7 mouse cellular contexts compared by ENCODE assay signal in the genomic region with DNA sequence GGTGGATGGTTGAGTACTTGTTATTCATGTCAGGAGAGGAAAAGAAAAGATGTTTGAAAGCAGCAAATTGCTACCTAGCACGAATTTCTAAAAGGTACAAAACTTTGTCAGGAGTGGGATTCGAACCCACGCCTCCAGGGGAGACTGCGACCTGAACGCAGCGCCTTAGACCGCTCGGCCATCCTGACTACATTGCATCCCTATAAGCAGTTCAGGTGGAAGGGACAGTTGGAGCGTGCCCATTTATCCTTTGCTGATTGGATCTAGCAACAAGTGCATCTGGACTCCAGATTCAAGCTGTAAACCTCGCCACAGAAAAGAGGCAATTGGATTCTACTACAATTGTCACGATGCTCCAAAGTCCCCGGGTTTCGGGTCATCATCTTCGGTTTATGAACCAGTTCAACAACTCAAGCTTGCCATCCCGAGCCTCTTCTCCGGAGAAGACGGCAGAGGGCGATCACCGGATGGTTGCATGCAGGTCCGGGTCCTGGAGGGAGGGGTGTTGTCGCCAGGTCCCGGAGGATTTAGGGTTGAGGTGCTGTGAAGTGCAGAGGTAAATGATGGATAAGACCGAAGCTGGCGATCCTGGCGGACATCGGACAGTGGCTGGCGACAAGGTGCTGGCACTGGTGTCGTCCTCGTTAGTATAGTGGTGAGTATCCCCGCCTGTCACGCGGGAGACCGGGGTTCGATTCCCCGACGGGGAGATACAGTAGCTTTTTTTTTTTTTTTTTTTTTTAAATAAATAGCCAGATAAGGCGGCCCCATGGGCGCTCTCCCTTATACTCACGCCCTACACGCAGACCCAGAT. TPM values are rescaled to one million over a fixed set of nuclear protein-coding genes. Genes with fewer than 3 reads are reported as not detected.
DNase-seq lines count a peak whose midpoint lies in the region; ATAC-seq lines count a peak whose summit lies in the region.

No protein-coding gene starts in this region.

- peak; percentile 88 for DNase-seq in adrenal gland, postnatal 25 days
- DNase-seq in heart, adult 18-20 months: peak; percentile 88 to 93
- DNase-seq in kidney, adult 18-20 months: peak; percentile 89
- DNase-seq in midbrain, embryonic 14.5 days: peak; percentile 91
- DNase-seq in spleen, adult 12 weeks (ENCODE audit: low spot score): peak; percentile 78

- H3K27ac ChIP-seq in embryonic facial prominence, embryonic 12.5 days: peak overlapping the region; percentile 76
- H3K27ac ChIP-seq in limb, embryonic 12.5 days: peak overlapping the region; percentile 50; the same call in 1 of the 2 replicates
- peak overlapping the region; percentile 83 for H3K27ac ChIP-seq in midbrain, embryonic 14.5 days (replicated peaks; ENCODE audit: low read depth, low read length)

- WGBS in embryonic facial prominence, embryonic 12.5 days: under 1% methylated on average over 40 of the region's 40 CpGs
- WGBS in limb, embryonic 12.5 days: under 1% methylated on average over 40 of the region's 40 CpGs
- under 1% methylated on average over 40 of the region's 40 CpGs for WGBS in midbrain, embryonic 14.5 days

- peak overlapping the region; percentile 77 for H3K4me3 ChIP-seq in embryonic facial prominence, embryonic 12.5 days
- H3K4me3 ChIP-seq in limb, embryonic 12.5 days (replicated peaks): peak overlapping the region; percentile 65
- peak overlapping the region; percentile 60 for H3K4me3 ChIP-seq in midbrain, embryonic 14.5 days (replicated peaks; ENCODE audit: low read depth, low read length)

- peak overlapping the region; percentile 57 for H3K9ac ChIP-seq in embryonic facial prominence, embryonic 12.5 days
- H3K9ac ChIP-seq in limb, embryonic 12.5 days (replicated peaks): peak overlapping the region; percentile 57; the same call in 1 of the 2 replicates
- H3K9ac ChIP-seq in midbrain, embryonic 14.5 days (replicated peaks; ENCODE audit: low read length): peak overlapping the region; percentile 63; the same call in 1 of the 2 replicates

- 0 out of 2 replicates have a peak, but pooled peaks cover 4% of the 10 kb centered on the region for H3K4me1 ChIP-seq in embryonic facial prominence, embryonic 12.5 days
- peaks cover 9% of the 10 kb centered on the region; the same call in 1 of the 2 replicates for H3K4me1 ChIP-seq in limb, embryonic 12.5 days (replicated peaks)
- no peaks in the 10 kb centered on the region for H3K4me1 ChIP-seq in midbrain, embryonic 14.5 days (ENCODE audit: control insufficient read depth, insufficient read depth, low read length)

- no peaks in the 10 kb centered on the region for H3K9me3 ChIP-seq in embryonic facial prominence, embryonic 12.5 days
- no peaks in the 10 kb centered on the region for H3K9me3 ChIP-seq in limb, embryonic 12.5 days
- H3K9me3 ChIP-seq in midbrain, embryonic 14.5 days (ENCODE audit: control insufficient read depth, low read length): no peaks in the 10 kb centered on the region

- no peaks in the 10 kb centered on the region for H3K27me3 ChIP-seq in embryonic facial prominence, embryonic 12.5 days
- H3K27me3 ChIP-seq in limb, embryonic 12.5 days: no peaks in the 10 kb centered on the region
- H3K27me3 ChIP-seq in midbrain, embryonic 14.5 days (ENCODE audit: control insufficient read depth, insufficient read depth, low read length): no peaks in the 10 kb centered on the region

- ATAC-seq in embryonic facial prominence, embryonic 12.5 days (ENCODE audit: insufficient number of reproducible peaks, insufficient read depth, low FRiP score, low TSS enrichment): peak; percentile 80
- ATAC-seq in limb, embryonic 12.5 days (ENCODE audit: insufficient number of reproducible peaks, insufficient read depth, low FRiP score, low TSS enrichment, low read depth): peak; percentile 88
- peak; percentile 89 for ATAC-seq in midbrain, embryonic 14.5 days (ENCODE audit: low FRiP score, low TSS enrichment)

- H3K36me3 ChIP-seq in embryonic facial prominence, embryonic 12.5 days: no peaks in the 10 kb centered on the region
- no peaks in the 10 kb centered on the region for H3K36me3 ChIP-seq in limb, embryonic 12.5 days
- no peaks in the 10 kb centered on the region for H3K36me3 ChIP-seq in midbrain, embryonic 14.5 days (ENCODE audit: control insufficient read depth, insufficient read depth, low read length)

- H3K4me2 ChIP-seq in embryonic facial prominence, embryonic 12.5 days (replicated peaks): peak overlapping the region; percentile 54
- peak overlapping the region; percentile 61 for H3K4me2 ChIP-seq in limb, embryonic 12.5 days
- H3K4me2 ChIP-seq in midbrain, embryonic 14.5 days (ENCODE audit: low read length): peak overlapping the region; percentile 57

RNA-seq across cellular contexts. Expression of a gene that starts 11.8 kb away (rescaled TPM):
- total RNA-seq in adrenal gland, postnatal 25 days (2021): 2.3 and 4.5 TPM in 2 replicates
- 1.4 and 1.8 TPM in 2 replicates for polyA plus RNA-seq in embryonic facial prominence, embryonic 12.5 days (2016; fragmentation: Nextera tagmentation; extraction: Ambion mirVana)
- total RNA-seq in heart, adult 18-20 months (2021): 1 to 10 TPM in 1 of 2 experiments, under 1 TPM in 1; 0.60 to 1.4 TPM
- polyA plus RNA-seq in limb, embryonic 12.5 days (2016; fragmentation: Nextera tagmentation; extraction: Ambion mirVana): 1.5 and 1.6 TPM in 2 replicates
- 2.7 and 4.2 TPM in 2 replicates for polyA plus RNA-seq in midbrain, embryonic 14.5 days (2014; fragmentation: Nextera tagmentation; extraction: Ambion mirVana)

RNA-seq across cellular contexts. Expression of a gene that starts 37.2 kb away (rescaled TPM):
- 5.5 and 7.4 TPM in 2 replicates for total RNA-seq in adrenal gland, postnatal 25 days (2021)
- polyA plus RNA-seq in embryonic facial prominence, embryonic 12.5 days (2016; fragmentation: Nextera tagmentation; extraction: Ambion mirVana): 6.0 and 6.5 TPM in 2 replicates
- 10 to 100 TPM; 12.7 to 12.9 TPM for total RNA-seq in heart, adult 18-20 months (2021)
- polyA plus RNA-seq in limb, embryonic 12.5 days (2016; fragmentation: Nextera tagmentation; extraction: Ambion mirVana): 4.5 and 5.3 TPM in 2 replicates
- polyA plus RNA-seq in midbrain, embryonic 14.5 days (2014; fragmentation: Nextera tagmentation; extraction: Ambion mirVana): 2.5 and 8.3 TPM in 2 replicates

RNA-seq across cellular contexts. Expression of a gene that starts 48.5 kb away (rescaled TPM):
- 372 and 386 TPM in 2 replicates for total RNA-seq in adrenal gland, postnatal 25 days (2021)
- polyA plus RNA-seq in embryonic facial prominence, embryonic 12.5 days (2016; fragmentation: Nextera tagmentation; extraction: Ambion mirVana): 210 and 216 TPM in 2 replicates
- total RNA-seq in heart, adult 18-20 months (2021): 1,000 to 10,000 TPM; 1,188 to 1,220 TPM
- polyA plus RNA-seq in limb, embryonic 12.5 days (2016; fragmentation: Nextera tagmentation; extraction: Ambion mirVana): 182 and 217 TPM in 2 replicates
- polyA plus RNA-seq in midbrain, embryonic 14.5 days (2014; fragmentation: Nextera tagmentation; extraction: Ambion mirVana): 295 and 310 TPM in 2 replicates

RNA-seq across cellular contexts. Expression of a gene that starts 48.6 kb away (rescaled TPM):
- 0.88 and 2.9 TPM in 2 replicates for total RNA-seq in adrenal gland, postnatal 25 days (2021)
- polyA plus RNA-seq in embryonic facial prominence, embryonic 12.5 days (2016; fragmentation: Nextera tagmentation; extraction: Ambion mirVana): 4.5 and 4.7 TPM in 2 replicates
- under 1 TPM; 0.55 to 0.75 TPM for total RNA-seq in heart, adult 18-20 months (2021)
- 1.5 and 2.6 TPM in 2 replicates for polyA plus RNA-seq in limb, embryonic 12.5 days (2016; fragmentation: Nextera tagmentation; extraction: Ambion mirVana)
- 0.39 and 0.51 TPM in 2 replicates for polyA plus RNA-seq in midbrain, embryonic 14.5 days (2014; fragmentation: Nextera tagmentation; extraction: Ambion mirVana)

Comparison
In these comparisons a context has a peak if more than half of its experiments do, and no peak if none do; other contexts are left out.
1. Peak in every context shown above with its lines: DNase-seq, ATAC-seq, H3K4me3 ChIP-seq and H3K27ac ChIP-seq.